Comparison of ENCODE assay signal across 9 mouse cellular contexts in the genomic region with DNA sequence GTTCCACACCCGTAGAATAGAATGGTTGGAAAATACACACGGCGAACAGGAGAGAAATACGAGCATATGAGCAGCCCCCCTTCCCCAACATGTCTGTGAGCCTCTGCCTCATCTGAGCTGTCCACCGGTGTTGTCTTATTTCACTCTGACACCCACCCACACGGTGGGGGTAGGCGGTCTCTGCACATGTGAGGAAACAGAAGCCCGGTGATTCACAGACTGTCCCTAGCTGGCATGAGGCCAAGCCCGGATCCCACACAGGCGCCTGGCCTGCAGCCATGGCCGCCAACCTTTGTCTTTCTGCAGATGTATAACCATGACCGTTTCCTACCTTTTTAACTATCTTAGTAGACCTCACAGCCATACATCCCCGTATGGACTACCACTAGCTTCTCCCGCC.
DNase-seq lines count a peak whose midpoint lies in the region; ATAC-seq and TF ChIP-seq lines count a peak whose summit lies in the region.
"Had no signal": no experiment of that assay in that cellular context is flagged by ENCODE, and none has a peak within 500 bp of the region (broad histone marks: within the 10 kb centered on the region; RNA-seq: fewer than 3 reads in every experiment).

No protein-coding gene starts in this region.

- 0 out of 2 replicates have a peak, but pooled peaks cover 8% of the 10 kb centered on the region for H3K27me3 ChIP-seq in hindbrain, embryonic 14.5 days (ENCODE audit: control insufficient read depth, insufficient read depth, low read length)
- no peaks in the 10 kb centered on the region for H3K27me3 ChIP-seq in hindbrain, embryonic 11.5 days (ENCODE audit: control insufficient read depth, insufficient read depth, low read length)
- H3K27me3 ChIP-seq in intestine, embryonic 15.5 days (replicated peaks), result peaks cover 9% of the 10 kb centered on the region
- H3K27me3 ChIP-seq in heart, embryonic 11.5 days (ENCODE audit: control insufficient read depth, insufficient read depth, low read length), result peaks cover 15% of the 10 kb centered on the region

- DNase-seq in hindbrain, embryonic 14.5 days (ENCODE audit: low spot score), result peak; percentile 49
- no peak for DNase-seq in hindbrain, embryonic 11.5 days (ENCODE audit: low spot score)
- DNase-seq in NIH3T3 (ENCODE audit: low read depth), result peak; percentile 4
- DNase-seq in brain, adult 2 months (ENCODE audit: low read depth, low spot score), result peak; percentile 47
- DNase-seq in left cerebral cortex, adult 2 months (ENCODE audit: extremely low spot score in 1 of 2, low spot score in 2 of 2), result peak; percentile 23 to 59
- no peak for DNase-seq in yolk sac, embryonic 10.5 days (ENCODE audit: low spot score)

- intact Hi-C loops in left cerebral cortex, adult 2 months (cut with DNase I), result no loop called here

- no peak overlapping the region for H3K9ac ChIP-seq in hindbrain, embryonic 14.5 days
- no peak overlapping the region for H3K9ac ChIP-seq in hindbrain, embryonic 11.5 days (ENCODE audit: low read depth, low read length)
- no peak overlapping the region for H3K9ac ChIP-seq in intestine, embryonic 15.5 days
- H3K9ac ChIP-seq in heart, embryonic 11.5 days (ENCODE audit: low read depth, low read length), result no peak overlapping the region

- H3K4me2 ChIP-seq in hindbrain, embryonic 14.5 days (replicated peaks), result no peak overlapping the region
- H3K4me2 ChIP-seq in hindbrain, embryonic 11.5 days (replicated peaks; ENCODE audit: low read depth, low read length), result no peak overlapping the region
- H3K4me2 ChIP-seq in intestine, embryonic 15.5 days (replicated peaks), result no peak overlapping the region
- no peak overlapping the region for H3K4me2 ChIP-seq in heart, embryonic 11.5 days

- H3K4me1 ChIP-seq in hindbrain, embryonic 14.5 days (replicated peaks; ENCODE audit: control insufficient read depth, insufficient read depth, low read length), result no peaks in the 10 kb centered on the region
- no peaks in the 10 kb centered on the region for H3K4me1 ChIP-seq in hindbrain, embryonic 11.5 days (replicated peaks; ENCODE audit: control insufficient read depth, insufficient read depth, low read length)
- no peaks in the 10 kb centered on the region for H3K4me1 ChIP-seq in intestine, embryonic 15.5 days (replicated peaks)
- no peaks in the 10 kb centered on the region for H3K4me1 ChIP-seq in heart, embryonic 11.5 days (ENCODE audit: control insufficient read depth, insufficient read depth, low read length)

- 60% methylated on average over 14 of the region's 14 CpGs for WGBS in hindbrain, embryonic 14.5 days
- 90% methylated on average over 14 of the region's 14 CpGs for WGBS in hindbrain, embryonic 11.5 days
- WGBS in intestine, embryonic 15.5 days, result 55% methylated on average over 14 of the region's 14 CpGs
- WGBS in heart, embryonic 11.5 days (ENCODE audit: insufficient replicate concordance), result 80% methylated on average over 14 of the region's 14 CpGs

- TF ChIP-seq CTCF in left cerebral cortex, adult 2 months (IDR thresholded peaks at IDR 0.05), result no peak

- ATAC-seq in hindbrain, embryonic 14.5 days (ENCODE audit: low FRiP score), result no peak
- ATAC-seq in hindbrain, embryonic 11.5 days (ENCODE audit: low FRiP score), result no peak
- no peak for ATAC-seq in intestine, embryonic 15.5 days
- no peak for ATAC-seq in heart, embryonic 11.5 days (replicated peaks; ENCODE audit: insufficient number of reproducible peaks, low FRiP score, low TSS enrichment)

- H3K36me3 ChIP-seq in hindbrain, embryonic 14.5 days (replicated peaks; ENCODE audit: control insufficient read depth, insufficient read depth), result no peaks in the 10 kb centered on the region
- no peaks in the 10 kb centered on the region for H3K36me3 ChIP-seq in hindbrain, embryonic 11.5 days (ENCODE audit: control insufficient read depth, insufficient read depth, low read length)
- no peaks in the 10 kb centered on the region for H3K36me3 ChIP-seq in intestine, embryonic 15.5 days
- H3K36me3 ChIP-seq in heart, embryonic 11.5 days (ENCODE audit: control insufficient read depth, insufficient read depth, low read length), result no peaks in the 10 kb centered on the region

- H3K4me3 ChIP-seq in hindbrain, embryonic 14.5 days (replicated peaks; ENCODE audit: low read length), result no peak overlapping the region
- no peak overlapping the region for H3K4me3 ChIP-seq in hindbrain, embryonic 11.5 days (ENCODE audit: low read depth, low read length)
- H3K4me3 ChIP-seq in left cerebral cortex, adult 2 months, result no peak overlapping the region
- no peak overlapping the region for H3K4me3 ChIP-seq in intestine, embryonic 15.5 days (replicated peaks)
- H3K4me3 ChIP-seq in heart, embryonic 11.5 days (ENCODE audit: low read depth, low read length), result no peak overlapping the region

- H3K27ac ChIP-seq in hindbrain, embryonic 14.5 days, result no peak overlapping the region
- H3K27ac ChIP-seq in hindbrain, embryonic 11.5 days (ENCODE audit: low read depth, low read length), result no peak overlapping the region
- no peak overlapping the region for H3K27ac ChIP-seq in left cerebral cortex, adult 2 months
- no peak overlapping the region for H3K27ac ChIP-seq in intestine, embryonic 15.5 days
- no peak overlapping the region for H3K27ac ChIP-seq in heart, embryonic 11.5 days (ENCODE audit: low read depth, low read length)
- H3K27ac ChIP-seq: macrophage had no signal

- H3K9me3 ChIP-seq in hindbrain, embryonic 14.5 days (ENCODE audit: control insufficient read depth, low read length), result no peaks in the 10 kb centered on the region
- H3K9me3 ChIP-seq in hindbrain, embryonic 11.5 days (ENCODE audit: control insufficient read depth, low read length), result no peaks in the 10 kb centered on the region
- H3K9me3 ChIP-seq in intestine, embryonic 15.5 days, result no peaks in the 10 kb centered on the region
- H3K9me3 ChIP-seq in heart, embryonic 11.5 days (replicated peaks; ENCODE audit: control insufficient read depth, low read length), result 0 out of 2 replicates have a peak, but pooled peaks cover 3% of the 10 kb centered on the region

Comparison
In these comparisons a context has a peak if more than half of its experiments do, and no peak if none do; other contexts are left out.
1. DNase-seq: peak in hindbrain, embryonic 14.5 days (single experiment), NIH3T3 (single experiment), brain, adult 2 months (single experiment) and left cerebral cortex, adult 2 months (2 of 2); none in hindbrain, embryonic 11.5 days (single experiment) and yolk sac, embryonic 10.5 days (single experiment).